Mouse (Mus musculus): ENCODE data around the gene Gm14698.
"Not testable (repeated sequence)": the region's sequence is repeated elsewhere in the genome, so short reads cannot be mapped to it uniquely, and the experiment has no call there.

The Gm14698 gene

DNA sequence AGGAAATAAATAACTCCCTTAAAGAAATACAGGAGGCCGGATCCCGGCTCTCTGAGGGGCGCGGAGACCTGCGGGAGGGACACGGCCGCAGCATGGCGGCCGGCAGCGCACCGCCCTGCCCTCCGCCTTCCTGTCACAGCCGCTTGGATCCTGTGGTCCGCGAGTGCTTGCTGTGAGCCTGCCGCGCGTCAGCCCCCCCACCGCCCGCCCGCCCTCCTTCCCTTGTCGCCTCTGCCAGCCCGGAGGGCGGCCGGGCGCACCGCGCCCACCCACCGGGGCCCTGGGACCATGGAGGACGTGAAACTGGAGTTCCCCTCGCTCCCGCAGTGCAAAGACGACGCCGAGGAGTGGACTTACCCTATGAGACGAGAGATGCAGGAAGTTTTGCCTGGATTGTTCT, at the start of gene Gm14698:
TSS of gene Gm14698 (plus strand) at position 35 of the 400 bp plus-strand sequence.
- in situ Hi-C loops (cut with MboI; ENCODE audit: low pct_unique_long_range_greater_than_20kb in 1 of 2, low sequenced_read_pairs in 2 of 2, unreplicated experiment in 1 of 2): not testable (repeated sequence)

DNA sequence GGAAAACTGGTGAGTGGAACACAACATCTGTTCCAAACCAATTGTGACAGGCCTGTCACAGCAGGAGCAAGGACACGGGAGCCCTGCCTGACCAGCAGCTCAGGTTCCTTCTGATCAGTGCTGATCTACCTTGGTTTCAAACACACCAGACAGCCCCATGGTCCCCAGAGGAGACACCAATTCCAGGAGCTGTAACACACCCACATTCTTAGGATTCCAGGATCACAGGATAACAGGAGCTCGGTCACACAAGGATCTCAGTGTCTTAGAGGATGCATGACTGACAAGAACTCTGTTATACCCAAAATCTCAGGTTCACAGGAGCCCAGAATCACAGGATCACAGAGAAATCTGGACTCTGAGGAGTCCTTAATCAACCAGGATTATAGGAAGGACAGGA, 444 bp upstream of the Gm14698 start:
- in situ Hi-C loops (cut with MboI; ENCODE audit: low pct_unique_long_range_greater_than_20kb in 1 of 2, low sequenced_read_pairs in 2 of 2, unreplicated experiment in 1 of 2): not testable (repeated sequence)

DNA sequence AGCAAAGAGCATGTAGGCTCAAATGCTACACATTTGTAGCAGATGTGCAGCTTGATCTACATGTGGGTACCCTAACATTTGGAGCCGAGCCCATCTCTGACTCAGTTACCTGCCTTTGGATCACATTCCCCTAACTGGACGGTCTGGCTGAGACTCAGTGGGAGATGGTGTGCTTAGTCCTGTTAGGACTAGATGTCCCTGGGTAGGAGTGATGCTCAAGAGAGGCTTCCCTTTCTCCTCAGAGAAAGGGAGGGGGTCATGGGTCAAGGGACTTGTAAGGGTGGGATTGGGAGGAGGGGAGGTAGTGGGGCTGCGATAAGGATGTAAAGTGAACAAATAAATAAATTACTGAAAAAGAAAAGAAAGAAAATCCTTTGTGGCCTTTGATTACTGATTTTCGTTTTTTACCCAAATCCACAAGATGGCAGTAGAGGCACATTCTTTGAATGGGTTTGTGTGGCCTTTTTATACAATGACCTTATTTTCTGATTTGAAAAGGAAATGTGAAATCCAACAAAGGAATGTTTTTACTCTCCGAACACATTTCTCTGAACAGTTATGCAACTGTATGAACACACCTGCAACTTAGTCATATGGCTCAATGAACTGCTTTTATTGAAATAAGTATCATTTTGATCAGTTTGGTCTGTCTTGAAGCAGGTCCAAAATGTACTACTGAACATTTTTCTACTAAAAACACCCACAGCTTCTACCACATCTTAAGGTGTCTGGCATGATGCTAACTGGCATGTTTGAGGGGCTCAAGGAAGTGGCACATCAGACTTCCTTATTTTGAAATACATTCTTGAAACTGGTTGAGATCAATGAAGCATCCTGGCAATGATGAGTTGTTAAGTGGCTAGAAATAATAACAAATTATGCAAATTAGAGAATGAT, 18.9 kb downstream of the Gm14698 start:
- in situ Hi-C loops (cut with MboI; ENCODE audit: low pct_unique_long_range_greater_than_20kb in 1 of 2, low sequenced_read_pairs in 2 of 2, unreplicated experiment in 1 of 2): no loop called here

DNA sequence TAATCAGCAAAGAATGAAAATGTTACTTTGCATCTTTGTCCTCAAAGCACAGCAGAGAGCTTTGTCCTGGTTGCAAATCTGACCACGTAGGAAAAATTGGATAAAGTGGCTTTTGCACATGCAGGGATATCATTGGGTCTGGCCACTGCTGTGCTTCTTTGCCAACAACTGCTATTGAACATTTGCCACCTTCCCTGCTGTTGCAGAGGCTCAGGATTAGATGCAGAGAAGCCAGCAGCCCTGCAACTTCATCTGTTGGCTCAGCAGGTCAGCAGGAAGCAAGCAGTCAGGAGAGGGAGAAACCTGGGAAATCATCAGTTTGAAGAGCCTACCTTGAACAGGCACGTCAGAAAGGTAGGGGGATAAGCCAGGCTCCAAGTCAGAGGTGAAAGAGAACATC, 44.3 kb downstream of the Gm14698 start:
- in situ Hi-C loops (cut with MboI; ENCODE audit: low pct_unique_long_range_greater_than_20kb in 1 of 2, low sequenced_read_pairs in 2 of 2, unreplicated experiment in 1 of 2): no loop called here

Measured in mouse embryonic stem cell (cell line).